Mouse (Mus musculus) limb, embryonic 14.5 days (tissue): ENCODE data around the gene Bloc1s5. TPM values are rescaled to one million over a fixed set of nuclear protein-coding genes. Genes with fewer than 3 reads are reported as not detected.

Experiments
- ATAC-seq: fragments of 200-750 bp; cut with Nextera tagmentation; 2 replicates; pipeline ENCODE4 v1.8.0; 2017; ENCODE audit warnings: low read depth, moderate number of reproducible peaks, moderate TSS enrichment; ENCODE audit not compliant: low FRiP score
- DNase-seq: peaks from one replicate; pipeline ENCODE4 v3.0.0-alpha.2; 2015; ENCODE audit warnings: low spot score
- H3K27ac ChIP-seq: fragments of 300-500 bp; sonication (generic); replicated peaks from 2 replicates; pipeline ENCODE4 v1.5.1; 2014; ENCODE audit warnings: low read depth, mild to moderate bottlenecking, low read length, moderate library complexity, mixed read lengths
- H3K27me3 ChIP-seq: fragments of 300-500 bp; sonication (generic); 2 replicates; pipeline ENCODE4 v1.6.1; 2014; ENCODE audit warnings: low read length, mixed read lengths; ENCODE audit not compliant: control insufficient read depth, insufficient read depth
- H3K36me3 ChIP-seq: fragments of 300-500 bp; sonication (generic); 2 replicates; pipeline ENCODE4 v1.6.1; 2014; ENCODE audit warnings: mild to moderate bottlenecking, low read length, moderate library complexity, mixed read lengths; ENCODE audit not compliant: control insufficient read depth, insufficient read depth
- H3K4me1 ChIP-seq: fragments of 300-500 bp; sonication (generic); 2 replicates; pipeline ENCODE4 v1.6.1; 2014; ENCODE audit warnings: antibody characterized with exemption, low read length, mixed read lengths; ENCODE audit not compliant: control insufficient read depth, insufficient read depth
- H3K4me2 ChIP-seq: fragments of 300-500 bp; sonication (generic); replicated peaks from 2 replicates; pipeline ENCODE4 v1.6.1; 2014; ENCODE audit warnings: low read depth, mild to moderate bottlenecking, low read length, moderate library complexity; ENCODE audit not compliant: severe bottlenecking
- H3K4me3 ChIP-seq: fragments of 300-500 bp; sonication (generic); replicated peaks from 2 replicates; pipeline ENCODE4 v1.5.1; 2014; ENCODE audit warnings: low read length
- H3K9ac ChIP-seq: fragments of 300-500 bp; sonication (generic); 2 replicates; pipeline ENCODE4 v1.6.1; 2014; ENCODE audit warnings: mild to moderate bottlenecking, low read depth, low read length, moderate library complexity; ENCODE audit not compliant: severe bottlenecking
- H3K9me3 ChIP-seq: fragments of 300-500 bp; sonication (generic); 2 replicates; pipeline ENCODE4 v1.6.1; 2016; ENCODE audit warnings: low read length; ENCODE audit not compliant: control insufficient read depth
- POLR2A ChIP-seq: fragments of 200-500 bp; IDR thresholded peaks from 2 replicates; pipeline ENCODE4 v1.8.0; 2012; ENCODE audit warnings: inconsistent platforms, mild to moderate bottlenecking, moderate library complexity, borderline replicate concordance; ENCODE audit not compliant: insufficient read depth, insufficient read length; ENCODE audit errors: extremely low read depth
- WGBS: fragments of 180-500 bp; shearing (Covaris S2); extraction: QIAGEN DNeasy Blood & Tissue Kit; methylation state at CpG from one replicate; pipeline ENCODE4 v1.1.7; 2014; 5-methylcytosine and 5-hydroxymethylcytosine counted together
- polyA plus RNA-seq, 2 experiments: library from polyadenylated mRNA; depleted of rRNA in 1 of 2; stranded (reverse) in 1 of 2; unstranded in 1 of 2; fragments of >200 nt; fragmentation: Nextera tagmentation in 1 of 2; extraction: Ambion mirVana in 1 of 2; gene quantifications; 2 replicates each; pipeline versions ENCODE4 v1.2.1 to v1.2.3; 2012 to 2014

Gene Bloc1s5
- polyA plus RNA-seq, 2 experiments, result 6.8 to 19.2 TPM

DNA sequence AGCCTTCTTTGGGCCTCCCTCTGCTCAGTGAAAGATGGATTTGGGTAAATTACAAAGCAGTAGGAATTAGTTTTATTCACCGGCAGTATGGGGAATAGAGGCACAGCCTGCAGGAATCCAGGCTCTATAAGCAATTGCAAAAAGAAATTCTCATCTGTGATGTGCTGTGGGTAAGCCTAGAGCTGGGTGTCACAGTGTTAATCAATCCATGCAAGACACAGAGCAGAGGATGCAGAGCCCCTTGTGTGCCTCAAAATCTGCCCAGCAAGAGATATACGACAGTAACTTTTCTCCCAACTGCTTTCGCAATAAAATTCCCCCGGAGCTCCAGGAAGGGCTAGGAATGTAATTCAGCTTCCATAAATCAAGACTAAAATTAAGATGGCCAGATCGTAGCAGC lies 6.5 kb upstream of the Bloc1s5 start:
- ATAC-seq (peak; percentile 44; the same call in 1 of the 2 replicates), DNase-seq (no peak)
- H3K27ac ChIP-seq, result no peak overlapping the region
- H3K9me3 ChIP-seq, result peaks cover 3% of the 10 kb centered on the region; the same call in 1 of the 2 replicates
- no peak overlapping the region for H3K4me3 ChIP-seq
- peaks cover 28% of the 10 kb centered on the region for H3K36me3 ChIP-seq
- 56% methylated on average over 5 of the region's 5 CpGs for WGBS
- H3K27me3 ChIP-seq, result no peaks in the 10 kb centered on the region
- H3K4me2 ChIP-seq, result no peak overlapping the region
- no peaks in the 10 kb centered on the region for H3K4me1 ChIP-seq
- TF ChIP-seq POLR2A, result no peak
- no peak overlapping the region for H3K9ac ChIP-seq

DNA sequence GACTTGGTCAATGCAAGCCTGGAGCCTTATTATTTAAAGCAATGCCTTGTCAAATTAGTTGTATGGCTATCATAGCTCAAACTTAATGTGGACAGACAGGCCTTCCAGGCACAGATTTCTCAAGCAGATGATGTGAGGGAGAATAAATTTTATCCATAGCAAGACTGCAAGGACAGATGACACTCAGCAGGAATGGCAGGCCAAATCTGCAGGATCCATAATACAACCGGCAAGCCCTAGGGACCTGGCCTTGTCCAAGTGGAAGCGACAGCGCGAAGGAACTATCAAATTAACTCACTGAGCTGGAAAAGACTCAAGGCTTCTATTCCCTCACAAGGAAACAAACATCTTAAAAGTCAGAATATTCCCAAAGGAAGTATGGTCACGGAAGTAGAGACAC lies 6.1 kb upstream of the Bloc1s5 start:
- Histone ChIP-seq H3K4me2 (no peak overlapping the region), H3K9me3 (peaks cover 3% of the 10 kb centered on the region; the same call in 1 of the 2 replicates), H3K4me1 (no peaks in the 10 kb centered on the region), H3K27ac (no peak overlapping the region), H3K4me3 (no peak overlapping the region), H3K9ac (no peak overlapping the region), H3K36me3 (peaks cover 25% of the 10 kb centered on the region), H3K27me3 (no peaks in the 10 kb centered on the region)
- DNase-seq, result no peak
- no peak for TF ChIP-seq POLR2A
- 86% methylated on average over 5 of the region's 5 CpGs for WGBS
- no peak for ATAC-seq

DNA sequence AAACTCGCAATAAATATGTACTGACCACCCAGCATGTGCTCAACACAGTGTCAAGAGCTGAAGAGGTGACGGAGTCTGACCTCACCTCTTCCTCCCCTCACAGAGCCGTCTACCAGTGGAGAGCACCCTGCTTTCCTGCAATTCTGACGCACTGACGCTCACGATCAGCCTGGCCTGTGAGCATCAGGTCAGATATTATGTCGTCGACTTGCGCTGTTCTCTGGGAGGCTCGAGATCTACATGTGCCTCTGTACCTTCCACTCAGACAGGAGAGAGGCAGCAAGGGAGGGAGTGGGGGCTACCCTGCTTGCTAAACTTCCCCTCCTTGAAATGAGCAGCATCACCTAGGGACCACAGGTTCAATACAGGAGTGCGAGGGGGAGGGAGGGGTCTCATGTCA lies 3.8 kb upstream of the Bloc1s5 start:
- no peak overlapping the region for H3K27ac ChIP-seq

DNA sequence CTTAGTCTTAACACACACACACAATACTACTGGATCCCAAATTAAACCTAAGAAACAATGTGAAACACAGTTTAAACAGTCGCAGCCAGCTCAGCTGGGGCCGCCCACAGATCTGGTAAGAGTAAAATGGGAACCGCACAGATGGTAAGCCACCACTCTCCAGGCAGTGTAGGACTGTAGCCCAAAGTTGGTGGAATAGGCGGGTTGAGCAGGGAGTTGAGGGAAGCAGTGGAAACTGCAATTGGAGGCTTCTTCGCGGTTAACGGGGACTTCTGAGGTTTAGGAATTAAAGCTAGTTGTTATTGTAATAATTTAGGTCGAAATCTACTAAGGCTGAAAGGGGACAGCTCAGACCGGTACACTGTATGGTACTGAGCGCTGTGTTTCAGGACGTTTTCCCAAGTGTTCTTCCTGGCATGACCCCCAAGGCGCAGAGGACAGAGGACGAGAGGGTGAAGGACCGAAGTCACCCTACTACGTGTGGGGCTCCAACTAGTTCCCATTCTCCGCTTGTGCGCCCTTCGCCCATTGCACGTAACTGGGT lies 581 bp downstream of the Bloc1s5 start:
- peak overlapping the region; percentile 83 for H3K4me3 ChIP-seq
- H3K9ac ChIP-seq, result peak overlapping the region; percentile 72
- ATAC-seq, result peak; percentile 45
- peaks cover 6% of the 10 kb centered on the region for H3K4me1 ChIP-seq
- no peak for TF ChIP-seq POLR2A
- H3K9me3 ChIP-seq, result no peaks in the 10 kb centered on the region
- H3K4me2 ChIP-seq, result peak overlapping the region; percentile 77
- H3K27me3 ChIP-seq, result no peaks in the 10 kb centered on the region
- WGBS, result under 1% methylated on average over 17 of the region's 19 CpGs
- H3K36me3 ChIP-seq, result peaks cover 1% of the 10 kb centered on the region
- H3K27ac ChIP-seq, result peak overlapping the region; percentile 71
- no peak for DNase-seq

More for the DNA sequence above, 3.8 kb upstream of the Bloc1s5 start:
- no peaks in the 10 kb centered on the region for H3K27me3 ChIP-seq
- no peak for TF ChIP-seq POLR2A
- peaks cover 3% of the 10 kb centered on the region; the same call in 1 of the 2 replicates for H3K9me3 ChIP-seq
- 82% methylated on average over 11 of the region's 11 CpGs for WGBS
- ATAC-seq, result no peak
- peaks cover 6% of the 10 kb centered on the region for H3K4me1 ChIP-seq
- peaks cover 4% of the 10 kb centered on the region for H3K36me3 ChIP-seq
- no peak overlapping the region for H3K4me3 ChIP-seq
- no peak overlapping the region for H3K9ac ChIP-seq
- no peak for DNase-seq
- H3K4me2 ChIP-seq, result no peak overlapping the region

DNA sequence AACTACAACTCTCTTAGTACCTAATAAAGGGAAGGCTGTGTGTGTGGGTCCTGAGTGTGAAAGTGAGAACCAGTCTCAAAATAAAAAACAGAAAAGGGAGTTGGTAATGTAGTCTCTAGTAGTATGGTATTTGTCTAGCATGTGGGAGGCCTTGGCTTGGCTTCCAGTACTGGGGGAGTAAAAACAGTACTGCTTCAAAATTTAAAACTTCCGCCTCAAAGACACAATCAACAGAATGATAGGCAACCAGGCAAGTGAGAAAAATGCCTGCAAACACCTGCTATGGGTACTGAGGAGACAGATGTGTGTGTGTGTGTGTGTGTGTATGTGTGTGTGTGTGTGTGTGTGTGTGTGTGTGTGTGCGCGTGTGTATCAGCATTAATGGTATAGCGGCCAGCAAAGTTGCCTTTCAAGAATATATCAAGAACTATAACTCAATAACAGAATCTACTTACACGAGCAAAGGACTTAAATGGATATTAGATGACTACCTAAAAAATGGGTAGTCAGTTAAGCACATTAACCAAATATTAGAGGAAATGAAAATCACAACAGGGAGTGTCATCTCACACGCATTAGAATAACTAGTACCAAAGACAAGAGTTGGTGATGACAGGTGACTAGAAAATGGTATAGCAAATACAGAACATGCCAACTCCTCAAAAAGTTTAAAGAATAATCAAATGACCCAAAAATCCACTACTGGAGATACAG lies 1.5 kb downstream of the Bloc1s5 start:
- no peak for ATAC-seq
- Histone ChIP-seq H3K4me2 (no peak overlapping the region), H3K4me3 (no peak overlapping the region)

More for the DNA sequence above, 1.5 kb downstream of the Bloc1s5 start:
- 93% methylated on average over 6 of the region's 6 CpGs for WGBS
- Histone ChIP-seq H3K36me3 (peaks cover 8% of the 10 kb centered on the region), H3K9me3 (no peaks in the 10 kb centered on the region), H3K9ac (no peak overlapping the region), H3K4me1 (peaks cover 6% of the 10 kb centered on the region), H3K27ac (no peak overlapping the region), H3K27me3 (no peaks in the 10 kb centered on the region)
- no peak for TF ChIP-seq POLR2A
- no peak for DNase-seq
